Mouse (Mus musculus) midbrain, embryonic 10.5 days (tissue): ENCODE measurements around the gene Nacc2. TPM values are rescaled to one million over a fixed set of nuclear protein-coding genes. Genes with fewer than 3 reads are reported as not detected.

Experiments used
- DNase-seq: peaks from one replicate; pipeline ENCODE4 v3.0.0-alpha.2; 2017; ENCODE audit warnings: low spot score
- H3K27ac ChIP-seq: fragments of 300-500 bp; sonication (generic); replicated peaks from 2 replicates; pipeline ENCODE4 v1.5.1; 2016; ENCODE audit warnings: mild to moderate bottlenecking
- H3K27me3 ChIP-seq: fragments of 300-500 bp; sonication (generic); 2 replicates; pipeline ENCODE4 v1.6.1; 2016; ENCODE audit warnings: low read depth, mild to moderate bottlenecking; ENCODE audit not compliant: poor library complexity, severe bottlenecking
- H3K36me3 ChIP-seq: fragments of 300-500 bp; sonication (generic); 2 replicates; pipeline ENCODE4 v1.6.1; 2016; ENCODE audit warnings: mild to moderate bottlenecking, moderate library complexity
- H3K4me1 ChIP-seq: fragments of 300-500 bp; sonication (generic); 2 replicates; pipeline ENCODE4 v1.6.1; 2016
- H3K4me3 ChIP-seq: fragments of 300-500 bp; sonication (generic); 2 replicates; pipeline ENCODE4 v1.5.1; 2016; ENCODE audit warnings: mild to moderate bottlenecking, moderate library complexity
- H3K9me3 ChIP-seq: fragments of 300-500 bp; sonication (generic); replicated peaks from 2 replicates; pipeline ENCODE4 v1.6.1; 2016; ENCODE audit warnings: mild to moderate bottlenecking
- WGBS: fragments of 180-500 bp; shearing (Covaris S2); methylation state at CpG from one replicate; pipeline ENCODE4 v1.1.7; 2016; 5-methylcytosine and 5-hydroxymethylcytosine counted together
- polyA plus RNA-seq: library from polyadenylated mRNA; unstranded; fragments of >200 nt; fragmentation: Nextera tagmentation; extraction: Ambion mirVana; gene quantifications from 2 replicates; pipeline ENCODE4 v1.2.1, GENCODE M21; 2016

Gene Nacc2
- polyA plus RNA-seq, 1 experiment from 2014 or later: 4.3 TPM

GRCm38 (mm10) chr2:26056226-26056625, 66.8 kb downstream of the Nacc2 start:
- no peak overlapping the region for H3K4me3 ChIP-seq
- no peak for DNase-seq
- H3K27me3 ChIP-seq: no peaks in the 10 kb centered on the region
- H3K4me1 ChIP-seq: peaks cover 14% of the 10 kb centered on the region
- no peaks in the 10 kb centered on the region for H3K9me3 ChIP-seq
- no peak overlapping the region for H3K27ac ChIP-seq
- no peaks in the 10 kb centered on the region for H3K36me3 ChIP-seq
- WGBS: 79% methylated on average over 5 of the region's 5 CpGs

- H3K27ac ChIP-seq: no peak overlapping the region
- no peaks in the 10 kb centered on the region for H3K27me3 ChIP-seq
- no peak for DNase-seq
- no peaks in the 10 kb centered on the region for H3K9me3 ChIP-seq
- no peaks in the 10 kb centered on the region for H3K36me3 ChIP-seq
- 54% methylated on average over 2 of the region's 2 CpGs for WGBS
- H3K4me1 ChIP-seq: peaks cover 11% of the 10 kb centered on the region
- H3K4me3 ChIP-seq: no peak overlapping the region
These were observed 67.3 kb downstream of the Nacc2 start for GRCm38 (mm10) chr2:26055747-26056102.

GRCm38 (mm10) chr2:26055046-26055746, 67.8 kb downstream of the Nacc2 start:
- no peak overlapping the region for H3K27ac ChIP-seq
- no peak overlapping the region for H3K4me3 ChIP-seq
- no peaks in the 10 kb centered on the region for H3K36me3 ChIP-seq
- WGBS: 34% methylated on average over 8 of the region's 8 CpGs
- peak; percentile 77 for DNase-seq
- no peaks in the 10 kb centered on the region for H3K9me3 ChIP-seq
- no peaks in the 10 kb centered on the region for H3K27me3 ChIP-seq
- H3K4me1 ChIP-seq: peaks cover 11% of the 10 kb centered on the region

- Histone ChIP-seq H3K4me3 (no peak overlapping the region), H3K27me3 (no peaks in the 10 kb centered on the region), H3K36me3 (no peaks in the 10 kb centered on the region), H3K9me3 (no peaks in the 10 kb centered on the region), H3K27ac (no peak overlapping the region), H3K4me1 (peaks cover 6% of the 10 kb centered on the region)
- no peak for DNase-seq
- 52% methylated on average over 4 of the region's 4 CpGs for WGBS
These were observed 70.2 kb downstream of the Nacc2 start for GRCm38 (mm10) chr2:26052806-26053205.

- Histone ChIP-seq H3K4me1 (no peaks in the 10 kb centered on the region), H3K4me3 (no peak overlapping the region), H3K9me3 (no peaks in the 10 kb centered on the region), H3K27ac (no peak overlapping the region), H3K36me3 (no peaks in the 10 kb centered on the region), H3K27me3 (no peaks in the 10 kb centered on the region)
- WGBS: 67% methylated on average over 5 of the region's 5 CpGs
- DNase-seq: no peak
These were observed 74.2 kb downstream of the Nacc2 start for GRCm38 (mm10) chr2:26048816-26049215.

GRCm38 (mm10) chr2:26044216-26044615, 78.8 kb downstream of the Nacc2 start:
- DNase-seq: no peak
- no peaks in the 10 kb centered on the region for H3K36me3 ChIP-seq
- no peak overlapping the region for H3K27ac ChIP-seq
- H3K4me3 ChIP-seq: no peak overlapping the region
- no peaks in the 10 kb centered on the region; the same call in 1 of the 2 replicates for H3K27me3 ChIP-seq
- H3K9me3 ChIP-seq: no peaks in the 10 kb centered on the region
- 0 out of 2 replicates have a peak, but pooled peaks cover 5% of the 10 kb centered on the region for H3K4me1 ChIP-seq
- 89% methylated on average over 9 of the region's 9 CpGs for WGBS

- WGBS: 81% methylated on average over 3 of the region's 3 CpGs
- Histone ChIP-seq H3K36me3 (no peaks in the 10 kb centered on the region), H3K27me3 (no peaks in the 10 kb centered on the region; the same call in 1 of the 2 replicates), H3K9me3 (no peaks in the 10 kb centered on the region), H3K4me1 (0 out of 2 replicates have a peak, but pooled peaks cover 5% of the 10 kb centered on the region), H3K27ac (no peak overlapping the region), H3K4me3 (no peak overlapping the region)
- no peak for DNase-seq
These were observed 80.4 kb downstream of the Nacc2 start for GRCm38 (mm10) chr2:26042603-26043002.

- no peaks in the 10 kb centered on the region; the same call in 1 of the 2 replicates for H3K27me3 ChIP-seq
- no peak for DNase-seq
- no peaks in the 10 kb centered on the region for H3K36me3 ChIP-seq
- 64% methylated on average over 14 of the region's 14 CpGs for WGBS
- H3K4me3 ChIP-seq: no peak overlapping the region
- H3K27ac ChIP-seq: no peak overlapping the region
- no peaks in the 10 kb centered on the region for H3K9me3 ChIP-seq
- H3K4me1 ChIP-seq: 0 out of 2 replicates have a peak, but pooled peaks cover 5% of the 10 kb centered on the region
These were observed 81.7 kb downstream of the Nacc2 start for GRCm38 (mm10) chr2:26041163-26041810.

GRCm38 (mm10) chr2:26039951-26040350, 83.1 kb downstream of the Nacc2 start:
- Histone ChIP-seq H3K27me3 (no peaks in the 10 kb centered on the region; the same call in 1 of the 2 replicates), H3K9me3 (no peaks in the 10 kb centered on the region), H3K36me3 (no peaks in the 10 kb centered on the region), H3K4me1 (0 out of 2 replicates have a peak, but pooled peaks cover 5% of the 10 kb centered on the region), H3K27ac (no peak overlapping the region), H3K4me3 (no peak overlapping the region)
- no peak for DNase-seq
- WGBS: 81% methylated on average over 14 of the region's 14 CpGs

- Histone ChIP-seq H3K36me3 (no peaks in the 10 kb centered on the region), H3K9me3 (no peaks in the 10 kb centered on the region), H3K27me3 (no peaks in the 10 kb centered on the region; the same call in 1 of the 2 replicates), H3K4me1 (0 out of 2 replicates have a peak, but pooled peaks cover 5% of the 10 kb centered on the region), H3K4me3 (no peak overlapping the region), H3K27ac (no peak overlapping the region)
- DNase-seq: no peak
- 77% methylated on average over 6 of the region's 6 CpGs for WGBS
These were observed 85.6 kb downstream of the Nacc2 start for GRCm38 (mm10) chr2:26037386-26037785.

- WGBS: 92% methylated on average over 15 of the region's 15 CpGs
- Histone ChIP-seq H3K4me1 (no peaks in the 10 kb centered on the region), H3K4me3 (no peak overlapping the region), H3K36me3 (no peaks in the 10 kb centered on the region), H3K27me3 (no peaks in the 10 kb centered on the region), H3K27ac (no peak overlapping the region), H3K9me3 (no peaks in the 10 kb centered on the region)
- DNase-seq: no peak
These were observed 88.5 kb downstream of the Nacc2 start for GRCm38 (mm10) chr2:26034344-26035050.

GRCm38 (mm10) chr2:26030288-26030687, 92.7 kb downstream of the Nacc2 start:
- Histone ChIP-seq H3K4me1 (no peaks in the 10 kb centered on the region), H3K9me3 (no peaks in the 10 kb centered on the region), H3K4me3 (no peak overlapping the region), H3K27ac (no peak overlapping the region), H3K36me3 (no peaks in the 10 kb centered on the region), H3K27me3 (no peaks in the 10 kb centered on the region)
- DNase-seq: no peak
- 48% methylated on average over 3 of the region's 3 CpGs for WGBS
